Mouse (Mus musculus) ovary, postnatal 14 days (tissue): Measurements from ENCODE around the gene March7.

Experiments used
- DNase-seq: peaks from one replicate; pipeline ENCODE4 v3.0.0; 2022; ENCODE audit warnings: low spot score

March7 gene

DNA sequence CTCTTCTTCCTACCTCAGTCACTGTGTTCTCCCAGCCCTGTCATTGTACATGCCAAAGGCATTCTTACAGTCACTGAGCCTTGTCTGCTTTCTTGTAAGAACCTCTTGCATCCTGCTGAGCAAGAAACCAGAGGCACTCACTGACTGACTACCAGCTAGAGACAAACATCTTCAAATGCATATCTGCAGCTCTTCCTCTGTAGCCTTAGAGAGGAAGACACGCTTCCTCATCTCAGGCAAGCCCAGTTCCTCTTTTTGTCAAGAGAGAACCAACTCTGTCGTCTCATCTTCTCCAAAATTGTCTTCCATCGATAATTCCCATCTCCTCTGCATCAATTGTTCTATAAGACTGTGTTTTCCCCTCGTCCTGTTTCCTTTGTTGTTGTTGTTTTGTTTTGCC, 78.9 kb downstream of the March7 start:
- DNase-seq: no peak

DNA sequence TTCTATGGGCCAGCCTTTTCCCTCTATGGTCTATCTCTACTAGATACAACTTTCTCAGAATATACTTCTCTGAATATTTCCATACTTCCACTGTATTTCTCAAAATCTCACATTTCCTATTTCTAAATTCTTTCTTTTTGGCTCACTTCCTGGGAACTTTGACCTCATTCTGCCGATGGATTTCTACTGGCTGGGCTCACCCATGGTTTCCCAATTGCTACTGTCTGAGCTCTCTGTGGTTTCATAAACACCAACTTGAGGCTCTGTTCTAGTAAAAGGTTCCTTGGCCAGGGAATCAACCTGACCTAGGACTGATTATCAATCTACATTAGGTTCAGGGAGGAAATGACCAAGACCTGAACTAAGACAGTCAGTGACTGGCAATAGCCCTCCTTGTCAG, 79.8 kb downstream of the March7 start:
- no peak for DNase-seq

DNA sequence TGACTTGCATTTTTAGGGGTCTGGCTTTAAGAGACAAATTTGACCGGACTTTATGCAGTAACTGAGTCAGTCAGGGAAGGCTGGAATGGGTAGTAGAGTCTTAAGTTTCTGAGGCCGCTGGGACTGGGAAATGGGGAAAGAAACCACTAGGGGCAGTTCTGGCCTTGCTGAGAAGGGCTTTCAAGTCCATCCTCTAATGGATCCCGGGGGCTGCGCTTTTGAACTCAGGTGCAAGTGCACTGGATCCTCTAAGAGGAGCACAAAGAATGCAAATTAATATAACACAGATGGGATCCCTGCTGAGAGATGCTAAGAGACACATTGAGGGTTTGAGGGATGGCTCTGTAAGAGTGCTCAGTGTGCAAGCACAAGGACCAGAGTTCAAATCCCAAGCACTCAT, 81.7 kb downstream of the March7 start:
- DNase-seq: no peak

GRCm38 (mm10) chr2:60298266-60298665, 88.6 kb downstream of the March7 start:
- DNase-seq: no peak

DNA sequence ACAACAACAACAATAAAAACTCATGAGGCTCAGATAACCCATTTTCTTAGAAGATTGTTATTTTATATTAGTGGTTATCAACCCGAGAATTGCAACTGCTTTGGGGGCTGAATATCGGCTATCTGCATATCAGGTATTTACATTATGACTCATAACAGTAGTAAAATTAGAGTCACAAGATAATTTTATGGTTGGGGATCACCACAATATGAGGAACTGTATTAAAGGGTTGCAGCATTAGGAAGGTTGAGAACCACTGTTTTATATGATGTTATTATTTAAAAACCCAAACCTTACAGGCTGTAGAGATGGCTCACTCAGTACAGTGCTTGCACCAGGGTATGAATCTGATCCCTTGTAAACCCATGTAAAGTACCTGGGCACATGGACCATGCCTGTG, 89.6 kb downstream of the March7 start:
- no peak for DNase-seq
